Mouse (Mus musculus) testis, adult 2 months (tissue): ENCODE data around the gene Mbnl2.

Experiments
- CTCF ChIP-seq: fragments of 200-500 bp; IDR thresholded peaks from 2 replicates; pipeline ENCODE4 v1.5.1; 2012; ENCODE audit warnings: low read depth, mild to moderate bottlenecking, inconsistent platforms, low read length, moderate library complexity; ENCODE audit not compliant: control insufficient read depth, insufficient read depth, insufficient replicate concordance
- POLR2A ChIP-seq: fragments of 200-500 bp; IDR thresholded peaks from 2 replicates; pipeline ENCODE4 v1.6.1; 2012; ENCODE audit warnings: low read depth, mild to moderate bottlenecking, inconsistent platforms, low read length, moderate library complexity; ENCODE audit not compliant: control insufficient read depth

- peak; percentile 89 for TF ChIP-seq POLR2A
- no peak for TF ChIP-seq CTCF
Observed at GRCm38 (mm10) chr14:120477288-120477981, 202.0 kb downstream of the Mbnl2 start.
